Mouse (Mus musculus) mouse trophoblast stem cell (cell line): Measurements from ENCODE around the gene Nudt3.
"Not testable (repeated sequence)": the region's sequence is repeated elsewhere in the genome, so short reads cannot be mapped to it uniquely, and the experiment has no call there.

Experiments
- in situ Hi-C, 2 experiments: fragments of 300-500 bp; cut with MseI, MboI; formaldehyde crosslinking; loops; 2 replicates in 1 of 2; 3 replicates in 1 of 2; pipeline ENCODE4 v1.15.1; 2025

The Nudt3 gene

DNA sequence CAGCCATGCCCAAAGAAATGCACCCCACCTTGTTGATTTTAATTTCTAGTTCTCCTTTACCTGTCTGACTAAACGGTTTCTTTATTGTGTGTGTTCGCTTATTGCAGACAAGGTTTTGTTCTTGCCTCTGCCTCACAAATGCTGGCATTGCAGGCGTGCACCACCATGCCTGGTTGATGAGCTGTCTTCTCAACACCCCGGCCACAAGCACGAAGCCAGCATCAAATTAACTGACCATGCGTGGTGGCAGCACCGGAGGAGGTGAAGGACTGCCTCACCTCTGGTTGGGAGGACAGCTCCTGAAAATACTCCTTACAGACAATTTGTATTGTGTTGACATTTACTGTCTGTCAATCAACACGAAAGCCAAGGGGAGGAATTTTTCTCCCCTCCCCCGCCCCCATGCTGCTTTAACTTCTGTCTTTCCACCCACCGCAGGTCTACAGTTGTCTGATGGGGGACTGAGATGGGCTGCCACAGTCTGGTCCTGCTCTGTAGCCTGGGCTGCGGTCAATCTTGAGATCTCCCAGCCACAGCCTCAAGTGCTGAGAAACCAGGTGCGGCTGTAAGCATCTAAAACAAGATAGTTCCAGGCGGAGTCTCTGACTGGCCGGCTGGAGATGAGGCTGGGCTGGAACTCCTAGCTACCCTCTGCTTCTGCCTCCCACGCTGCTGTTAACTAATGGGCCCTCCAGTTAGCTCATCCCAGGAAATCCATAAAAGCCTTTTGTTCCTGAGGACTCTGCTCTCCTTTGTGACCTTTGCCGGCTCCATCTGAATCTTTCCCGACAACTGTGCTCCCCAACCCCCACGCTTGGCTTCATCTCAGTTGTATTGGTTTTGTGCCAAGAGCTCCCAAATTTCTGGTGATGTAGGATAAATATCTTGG is 13.1 kb upstream of the Nudt3 start, which contains the start of gene Rps10:
TSS of gene Rps10 (minus strand) at position 538 of the 889 bp plus-strand sequence.
- in situ Hi-C loops, result no loop called here

- in situ Hi-C loops, result not testable (repeated sequence)
Observed at GRCm38 (mm10) chr17:27635575-27635903, 12.2 kb upstream of the Nudt3 start.

- in situ Hi-C loops, result no loop called here
Observed at GRCm38 (mm10) chr17:27634871-27635574, 11.7 kb upstream of the Nudt3 start, which contains the start of gene RPS10-NUDT3. Gene RPS10-NUDT3, minus strand, starts transcription at chr17:27635222.

- in situ Hi-C loops, result no loop called here
Observed at GRCm38 (mm10) chr17:27629249-27630020, 6.1 kb upstream of the Nudt3 start.

DNA sequence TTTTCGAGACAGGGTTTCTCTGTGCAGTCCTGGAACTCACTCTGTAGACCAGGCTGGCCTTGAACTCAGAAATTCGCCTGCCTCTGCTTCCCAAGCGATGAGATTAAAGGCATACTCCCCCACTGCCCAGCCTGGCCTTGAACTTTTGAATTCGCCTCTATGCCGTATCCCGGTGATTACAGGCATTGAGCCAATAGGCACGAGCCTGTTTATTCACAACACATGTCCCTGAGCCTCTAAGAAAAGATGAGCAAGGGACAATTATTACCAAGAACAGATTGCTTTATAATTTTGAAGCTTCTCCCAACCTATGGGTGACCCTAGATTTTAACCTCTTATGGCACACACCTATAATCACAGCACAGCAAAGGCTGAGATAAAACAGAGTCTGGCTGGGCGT is 5.1 kb upstream of the Nudt3 start:
- in situ Hi-C loops, result no loop called here

DNA sequence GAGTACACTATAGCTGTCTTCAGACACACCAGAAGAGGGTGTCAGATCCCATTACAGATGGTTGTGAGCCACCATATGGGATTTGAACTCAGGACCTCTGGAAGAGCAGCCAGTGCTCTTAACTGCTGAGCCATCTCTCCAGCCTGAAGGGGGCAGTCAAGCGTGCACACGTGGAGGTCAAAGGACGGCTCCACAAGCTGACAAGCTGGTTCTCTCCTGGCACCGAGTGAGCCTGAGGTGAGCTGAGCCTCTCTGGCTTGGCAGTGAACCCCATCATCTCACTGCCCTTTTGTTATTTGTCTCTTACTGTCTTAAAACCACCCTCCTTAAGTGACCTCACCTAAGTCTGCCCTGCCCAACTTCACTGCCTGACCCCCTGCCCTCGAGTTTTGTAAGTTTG is 4.2 kb upstream of the Nudt3 start:
- in situ Hi-C loops, result no loop called here

DNA sequence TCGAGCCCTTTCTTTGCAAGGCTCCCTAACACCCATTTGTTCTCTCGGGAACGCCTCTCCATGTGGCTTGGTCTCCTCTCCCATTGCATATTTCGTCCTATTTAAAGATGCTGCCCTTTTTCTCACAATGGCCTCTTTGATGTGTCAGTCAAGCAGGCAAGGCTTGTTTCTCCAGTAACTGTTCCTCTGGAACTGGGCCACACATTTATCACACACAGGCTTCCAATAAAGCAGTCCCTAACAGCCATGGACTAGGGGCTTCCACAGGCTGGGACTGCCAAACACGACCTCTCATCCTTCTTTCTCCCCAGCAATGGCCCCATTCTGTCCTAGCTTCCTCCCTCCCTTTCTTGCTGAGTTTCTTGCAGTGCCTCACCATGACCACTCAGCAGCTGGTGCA is 3.4 kb upstream of the Nudt3 start:
- in situ Hi-C loops, result no loop called here

DNA sequence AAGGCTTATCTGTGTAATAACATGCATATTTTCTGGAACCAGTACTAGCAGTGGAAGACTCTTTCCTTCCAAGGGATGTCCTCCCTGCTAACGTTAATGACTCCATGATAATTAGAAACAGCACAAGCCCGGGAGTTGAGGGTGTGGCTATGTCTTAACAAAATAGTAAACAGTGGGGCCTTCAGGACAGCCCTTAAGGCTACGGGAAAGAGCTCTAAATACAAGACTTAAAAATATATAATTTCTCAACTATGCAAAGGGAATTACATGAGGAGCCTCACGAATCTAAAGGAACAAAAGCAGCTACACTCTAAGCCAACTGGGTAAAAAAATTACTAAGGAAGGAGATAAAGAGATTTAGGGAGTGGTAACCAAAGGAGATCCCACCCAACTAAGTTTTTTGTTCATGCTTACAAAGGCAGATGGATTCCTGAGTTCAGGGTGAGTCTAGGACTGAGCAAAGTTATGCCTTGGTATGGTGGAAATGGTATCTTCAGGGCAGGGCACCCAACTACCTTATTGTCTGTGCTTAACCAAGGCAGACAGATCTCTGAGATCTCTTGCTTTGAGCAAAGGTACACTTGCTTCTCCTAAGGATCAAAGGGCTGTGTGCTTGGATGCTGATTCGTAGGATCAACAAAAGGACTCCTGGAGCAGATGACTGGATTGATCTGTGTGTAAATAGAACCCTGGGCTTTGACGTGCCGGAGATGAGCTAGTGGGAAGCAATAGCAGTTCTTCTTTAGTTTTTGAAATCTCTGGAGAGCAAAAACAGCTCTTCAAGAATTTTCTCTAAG is 2.4 kb upstream of the Nudt3 start:
- in situ Hi-C loops, result no loop called here

GRCm38 (mm10) chr17:27622611-27623359 is 510 bp downstream of the Nudt3 start:
- in situ Hi-C loops, result no loop called here

DNA sequence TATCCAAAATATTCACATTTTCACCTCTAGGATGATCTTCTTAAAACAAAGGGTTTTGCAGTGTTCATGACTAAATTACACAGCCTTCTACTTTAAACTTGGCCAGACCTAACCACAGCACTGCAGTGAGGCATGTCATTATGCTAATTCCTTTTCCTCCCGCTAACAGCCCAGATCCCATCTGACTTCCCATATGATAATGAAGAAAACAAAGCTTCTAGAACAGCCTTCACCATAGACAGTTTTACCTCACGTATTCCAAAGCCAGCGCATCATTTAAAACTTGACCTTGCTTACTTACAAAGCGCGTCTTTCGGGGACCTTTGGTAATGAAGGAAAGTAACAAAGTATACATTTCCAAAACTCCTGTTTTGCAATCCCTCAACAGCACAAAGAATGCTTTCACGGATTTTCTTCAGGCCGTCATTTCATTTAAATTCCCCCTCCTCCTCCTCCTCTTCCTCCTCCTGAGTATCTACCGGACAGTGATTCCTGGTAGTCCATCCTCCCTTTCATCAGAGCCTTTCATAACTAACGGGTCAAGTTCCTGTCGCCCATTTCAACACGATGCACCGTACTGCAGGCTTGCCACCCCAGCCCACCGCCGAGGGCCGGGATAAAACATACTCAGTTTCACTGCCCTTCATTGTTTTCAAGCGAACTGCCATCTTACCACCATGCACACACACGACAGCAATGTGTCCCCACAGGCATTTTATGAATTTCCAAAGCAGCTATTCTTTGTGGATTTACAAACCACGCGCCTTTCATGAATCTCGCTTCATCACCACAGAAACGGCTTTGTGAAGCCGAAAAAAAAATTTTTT is 1.4 kb downstream of the Nudt3 start:
- in situ Hi-C loops, result no loop called here

DNA sequence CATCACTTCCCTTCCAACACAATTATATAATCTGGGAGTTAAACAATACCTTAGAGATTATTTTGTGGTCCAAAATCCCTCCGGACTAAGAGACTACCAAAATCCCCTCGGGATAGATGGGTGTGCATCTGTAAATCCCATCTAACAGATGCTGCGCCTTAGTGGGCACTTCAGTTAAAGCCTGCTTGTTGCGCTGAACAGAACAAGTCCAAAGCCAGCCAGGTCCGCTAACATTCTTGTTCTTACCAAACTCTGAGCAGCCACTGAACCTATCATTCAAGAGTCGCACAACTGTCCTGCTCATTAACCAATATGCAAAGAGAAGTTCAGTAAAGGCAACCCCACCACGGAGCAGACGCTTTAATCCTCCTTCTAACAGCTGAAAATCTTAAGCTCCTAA is 2.1 kb downstream of the Nudt3 start:
- in situ Hi-C loops, result no loop called here

- in situ Hi-C loops, result no loop called here
Observed at GRCm38 (mm10) chr17:27615388-27615787, 7.9 kb downstream of the Nudt3 start.

- in situ Hi-C loops, result no loop called here
Observed at GRCm38 (mm10) chr17:27613016-27613415, 10.3 kb downstream of the Nudt3 start.

DNA sequence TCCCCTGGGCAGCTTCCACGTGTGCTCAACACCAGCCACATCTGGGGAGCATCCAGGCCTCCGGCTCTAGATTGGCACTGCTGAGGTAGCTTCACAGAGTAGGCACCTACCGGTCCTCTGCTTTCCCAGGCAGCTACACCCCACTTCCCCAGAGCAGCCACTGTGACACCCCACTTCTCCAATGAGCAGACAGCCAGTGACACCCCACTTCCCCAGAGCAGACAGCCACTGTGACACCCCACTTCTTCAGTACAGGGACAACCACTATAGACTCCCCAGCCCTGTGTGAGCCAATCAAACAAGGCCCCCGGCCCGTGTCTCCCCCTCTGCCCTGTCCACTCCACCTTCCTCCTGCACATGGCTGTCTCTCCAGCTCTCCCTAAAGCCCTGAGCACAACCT is 11.3 kb downstream of the Nudt3 start:
- in situ Hi-C loops, result no loop called here

GRCm38 (mm10) chr17:27611519-27611884 is 11.8 kb downstream of the Nudt3 start:
- in situ Hi-C loops, result no loop called here

GRCm38 (mm10) chr17:27610679-27611518 is 12.4 kb downstream of the Nudt3 start:
- in situ Hi-C loops, result no loop called here

- in situ Hi-C loops, result no loop called here
Observed at GRCm38 (mm10) chr17:27609576-27609975, 13.7 kb downstream of the Nudt3 start.

GRCm38 (mm10) chr17:27603522-27604234 is 19.6 kb downstream of the Nudt3 start:
- in situ Hi-C loops, result no loop called here
